Mouse (Mus musculus): ENCODE measurements around the gene Phxr2. TPM values are rescaled to one million over a fixed set of nuclear protein-coding genes. Genes with fewer than 3 reads are reported as not detected.

Gene Phxr2
- polyA plus RNA-seq, 1 experiment from 2014 or later: not detected

DNA sequence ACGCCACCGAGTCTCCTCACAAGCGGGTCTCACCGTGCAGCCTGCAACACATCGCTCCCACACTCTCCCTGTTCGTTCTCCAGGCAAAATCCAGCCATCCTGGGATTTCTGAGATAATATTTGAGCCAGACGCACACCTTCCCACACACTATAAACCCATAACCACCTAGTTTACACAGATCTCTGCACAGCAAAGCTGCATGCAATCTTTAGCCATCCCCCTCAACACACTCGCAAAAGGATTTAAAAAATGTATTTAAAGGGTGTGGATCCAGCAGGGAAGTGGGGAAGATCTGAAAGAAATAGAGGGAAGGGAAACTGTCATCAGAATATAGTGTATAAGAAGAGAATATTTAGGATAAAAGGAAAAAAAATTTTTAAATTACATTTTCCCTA lies 9.9 kb downstream of the Phxr2 start:
- 44% methylated on average over 8 of the region's 8 CpGs for WGBS

DNA sequence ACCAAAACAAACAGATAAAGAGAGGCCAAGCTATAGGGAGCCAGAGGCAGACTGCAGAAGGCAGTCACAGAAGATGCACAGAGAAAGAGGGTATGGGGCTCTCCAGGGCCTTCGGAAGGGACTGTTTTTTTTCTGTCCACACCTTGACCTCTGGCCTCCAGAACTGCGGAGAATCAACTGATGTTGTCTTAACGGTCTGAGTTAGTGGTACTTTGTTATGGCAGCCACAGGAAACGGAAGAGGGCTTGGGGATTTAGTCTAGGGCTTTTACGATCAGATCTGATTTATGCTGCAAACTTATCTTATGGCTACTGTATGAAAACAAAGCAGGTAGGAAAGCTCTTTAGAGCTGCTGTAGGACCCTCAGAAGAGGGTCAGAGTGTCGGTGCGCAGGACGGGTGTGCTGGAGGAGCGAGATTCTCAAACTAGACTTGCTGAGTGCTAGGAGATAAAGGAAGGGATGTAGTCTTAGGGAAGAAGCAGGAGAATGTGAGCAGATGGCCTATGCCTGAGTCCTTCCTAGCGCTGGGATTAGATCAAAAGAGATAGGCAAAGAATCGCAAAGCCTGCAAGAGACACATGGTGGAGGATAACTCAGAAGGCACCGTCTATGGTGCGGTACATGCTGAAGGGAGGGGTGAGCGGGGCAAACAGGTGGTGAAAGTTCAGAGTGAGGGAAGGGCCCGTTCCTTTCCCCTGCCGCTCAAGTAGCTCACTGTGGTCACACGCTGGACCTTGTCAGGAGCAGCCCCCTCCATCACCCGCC lies 10.5 kb downstream of the Phxr2 start:
- peak overlapping the region; percentile 9; the same call in 1 of the 2 replicates for H3K27ac ChIP-seq (ENCODE audit: low read depth, low read length)
- no peak overlapping the region for H3K4me3 ChIP-seq (ENCODE audit: low read depth, low read length)
- no peaks in the 10 kb centered on the region for H3K9me3 ChIP-seq (ENCODE audit: control insufficient read depth)
- no peak overlapping the region for H3K9ac ChIP-seq (ENCODE audit: low read depth, low read length)
- H3K27me3 ChIP-seq (replicated peaks; ENCODE audit: control insufficient read depth, insufficient read depth, low read length): no peaks in the 10 kb centered on the region
- peak overlapping the region; percentile 25 for H3K4me2 ChIP-seq (replicated peaks; ENCODE audit: low read depth)
- no peaks in the 10 kb centered on the region for H3K36me3 ChIP-seq (ENCODE audit: control insufficient read depth, insufficient read depth)
- no peak for TF ChIP-seq CTCF (IDR thresholded peaks at IDR 0.05; ENCODE audit: low read depth)
- WGBS: 31% methylated on average over 18 of the region's 18 CpGs
- peaks cover 5% of the 10 kb centered on the region for H3K4me1 ChIP-seq (replicated peaks; ENCODE audit: control insufficient read depth, insufficient read depth, low read length)
- no peak for ATAC-seq

More for the DNA sequence above, 9.9 kb downstream of the Phxr2 start:
- Histone ChIP-seq H3K27ac (ENCODE audit: low read depth, low read length) (peak overlapping the region; percentile 9; the same call in 1 of the 2 replicates), H3K36me3 (ENCODE audit: control insufficient read depth, insufficient read depth) (no peaks in the 10 kb centered on the region), H3K9me3 (ENCODE audit: control insufficient read depth) (no peaks in the 10 kb centered on the region), H3K9ac (ENCODE audit: low read depth, low read length) (no peak overlapping the region), H3K4me2 (replicated peaks; ENCODE audit: low read depth) (peak overlapping the region; percentile 25), H3K27me3 (replicated peaks; ENCODE audit: control insufficient read depth, insufficient read depth, low read length) (no peaks in the 10 kb centered on the region), H3K4me3 (ENCODE audit: low read depth, low read length) (no peak overlapping the region), H3K4me1 (replicated peaks; ENCODE audit: control insufficient read depth, insufficient read depth, low read length) (peaks cover 5% of the 10 kb centered on the region)
- TF ChIP-seq CTCF (IDR thresholded peaks at IDR 0.05; ENCODE audit: low read depth): no peak
- ATAC-seq: no peak

DNA sequence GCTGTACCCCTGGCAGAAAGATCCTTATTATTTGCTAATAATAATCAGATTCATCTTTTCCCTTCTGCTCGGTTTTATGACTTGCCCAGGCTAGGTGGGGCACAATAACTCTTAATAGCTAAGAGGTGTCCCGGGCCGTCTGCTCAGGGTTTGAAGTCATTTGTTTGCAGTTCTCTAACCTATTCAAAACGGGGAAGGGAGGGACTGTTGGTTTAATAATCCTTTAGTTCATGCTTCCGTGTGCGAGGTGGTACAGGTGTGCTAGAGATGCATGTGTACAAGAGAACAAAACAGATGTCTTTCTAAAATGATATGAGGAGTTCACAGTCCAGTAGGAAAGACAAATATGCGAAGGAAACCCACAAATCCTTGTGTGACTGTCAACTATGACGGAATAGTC lies 11.8 kb downstream of the Phxr2 start:
- Histone ChIP-seq H3K4me3 (ENCODE audit: low read depth, low read length) (no peak overlapping the region), H3K27me3 (replicated peaks; ENCODE audit: control insufficient read depth, insufficient read depth, low read length) (no peaks in the 10 kb centered on the region)

DNA sequence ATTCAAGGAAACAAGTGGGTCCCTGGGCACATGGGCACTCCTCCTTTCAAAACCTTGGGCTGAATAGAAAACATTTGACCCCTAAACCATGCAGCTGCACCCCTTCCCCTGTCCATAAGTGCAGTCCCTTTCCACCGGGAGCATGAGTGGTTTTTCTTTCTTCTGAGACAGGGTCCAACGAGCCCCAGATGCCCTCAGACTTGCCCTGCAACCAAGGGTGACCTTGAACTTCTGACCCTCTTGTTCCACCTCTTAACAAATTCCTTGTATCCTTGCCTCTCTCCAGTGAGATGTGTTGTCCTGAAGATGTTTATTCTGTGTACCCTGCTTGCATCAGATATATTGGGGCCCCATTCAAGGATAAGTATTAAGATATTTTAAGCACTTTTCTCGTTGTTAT lies 12.6 kb downstream of the Phxr2 start:
- Histone ChIP-seq H3K27ac (ENCODE audit: low read depth, low read length) (peak overlapping the region; percentile 36), H3K4me2 (replicated peaks; ENCODE audit: low read depth) (peak overlapping the region; percentile 28), H3K4me3 (ENCODE audit: low read depth, low read length) (no peak overlapping the region), H3K9me3 (ENCODE audit: control insufficient read depth) (no peaks in the 10 kb centered on the region), H3K9ac (ENCODE audit: low read depth, low read length) (no peak overlapping the region), H3K4me1 (replicated peaks; ENCODE audit: control insufficient read depth, insufficient read depth, low read length) (peaks cover 8% of the 10 kb centered on the region), H3K36me3 (ENCODE audit: control insufficient read depth, insufficient read depth) (peaks cover 7% of the 10 kb centered on the region), H3K27me3 (replicated peaks; ENCODE audit: control insufficient read depth, insufficient read depth, low read length) (no peaks in the 10 kb centered on the region)
- 22% methylated on average over 3 of the region's 3 CpGs for WGBS
- no peak for ATAC-seq
- TF ChIP-seq CTCF (IDR thresholded peaks at IDR 0.05; ENCODE audit: low read depth): no peak

More for the DNA sequence above, 11.8 kb downstream of the Phxr2 start:
- H3K4me1 ChIP-seq (replicated peaks; ENCODE audit: control insufficient read depth, insufficient read depth, low read length): peaks cover 8% of the 10 kb centered on the region
- whole genome bisulfite sequencing: 38% methylated on average over 8 of the region's 8 CpGs
- peaks cover 6% of the 10 kb centered on the region for H3K36me3 ChIP-seq (ENCODE audit: control insufficient read depth, insufficient read depth)
- peak overlapping the region; percentile 77 for H3K27ac ChIP-seq (ENCODE audit: low read depth, low read length)
- no peaks in the 10 kb centered on the region for H3K9me3 ChIP-seq (ENCODE audit: control insufficient read depth)
- H3K4me2 ChIP-seq (replicated peaks; ENCODE audit: low read depth): peak overlapping the region; percentile 28
- no peak for TF ChIP-seq CTCF (IDR thresholded peaks at IDR 0.05; ENCODE audit: low read depth)
- peak; percentile 57 for ATAC-seq
- H3K9ac ChIP-seq (ENCODE audit: low read depth, low read length): no peak overlapping the region

DNA sequence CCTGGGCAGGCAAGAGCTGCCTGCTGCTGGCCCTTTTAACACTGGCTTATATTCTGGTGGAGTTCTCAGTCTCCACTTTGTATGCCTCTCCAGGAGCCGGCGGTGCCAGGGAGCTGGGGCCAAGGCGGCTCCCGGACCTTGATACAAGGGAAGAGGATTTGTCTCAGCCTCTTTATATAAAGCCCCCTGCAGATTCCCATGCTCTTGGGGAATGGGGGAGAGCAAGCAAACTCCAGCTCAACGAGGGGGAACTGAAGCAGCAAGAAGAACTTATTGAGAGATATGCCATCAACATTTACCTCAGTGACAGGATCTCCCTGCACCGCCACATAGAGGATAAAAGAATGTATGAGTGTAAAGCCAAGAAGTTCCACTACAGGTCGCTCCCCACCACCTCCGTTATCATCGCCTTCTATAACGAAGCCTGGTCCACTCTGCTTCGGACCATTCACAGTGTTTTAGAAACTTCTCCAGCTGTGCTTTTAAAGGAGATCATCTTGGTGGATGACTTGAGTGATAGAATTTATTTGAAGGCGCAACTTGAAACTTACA lies 17.6 kb downstream of the Phxr2 start:
- Histone ChIP-seq H3K4me3 (ENCODE audit: low read depth, low read length) (peak overlapping the region; percentile 99), H3K4me2 (replicated peaks; ENCODE audit: low read depth) (peak overlapping the region; percentile 99), H3K27ac (ENCODE audit: low read depth, low read length) (peak overlapping the region; percentile 91), H3K27me3 (replicated peaks; ENCODE audit: control insufficient read depth, insufficient read depth, low read length) (no peaks in the 10 kb centered on the region), H3K9ac (ENCODE audit: low read depth, low read length) (peak overlapping the region; percentile 82), H3K4me1 (replicated peaks; ENCODE audit: control insufficient read depth, insufficient read depth, low read length) (peaks cover 3% of the 10 kb centered on the region), H3K36me3 (ENCODE audit: control insufficient read depth, insufficient read depth) (peaks cover 7% of the 10 kb centered on the region), H3K9me3 (ENCODE audit: control insufficient read depth) (no peaks in the 10 kb centered on the region)
- TF ChIP-seq CTCF (IDR thresholded peaks at IDR 0.05; ENCODE audit: low read depth): peak; percentile 65
- no peak for ATAC-seq
- WGBS: 30% methylated on average over 12 of the region's 12 CpGs

DNA sequence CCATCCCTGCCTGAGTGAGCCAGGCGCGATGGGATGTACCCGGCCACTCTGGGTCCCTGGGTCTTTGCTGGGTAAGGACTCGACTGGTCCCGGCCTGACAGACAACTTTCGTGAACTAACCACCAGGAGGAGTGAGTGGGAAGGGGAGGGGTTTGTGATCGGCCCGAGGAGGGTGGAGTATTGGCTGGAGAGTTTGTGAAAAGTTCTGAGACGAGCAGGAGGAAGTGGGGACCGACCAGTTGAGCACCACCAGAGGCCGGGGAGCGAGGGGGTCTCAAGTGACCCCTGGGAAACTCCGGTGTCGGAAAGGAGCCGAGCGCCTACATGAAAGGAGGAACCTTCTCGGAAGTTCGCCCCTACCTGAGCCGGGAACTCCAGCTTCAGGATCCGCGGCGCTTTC lies 18.2 kb downstream of the Phxr2 start, which contains the start of gene Galnt4:
TSS of gene Galnt4 (plus strand) at position 196 of the 400 bp plus-strand sequence.
- Histone ChIP-seq H3K4me2 (replicated peaks; ENCODE audit: low read depth) (peak within 1 kb of the TSS; percentile 99), H3K27ac (ENCODE audit: low read depth, low read length) (peak within 1 kb of the TSS; percentile 91), H3K9me3 (ENCODE audit: control insufficient read depth) (no peaks in the 10 kb centered on the region), H3K4me3 (ENCODE audit: low read depth, low read length) (peak within 1 kb of the TSS; percentile 99), H3K27me3 (replicated peaks; ENCODE audit: control insufficient read depth, insufficient read depth, low read length) (no peaks in the 10 kb centered on the region), H3K9ac (ENCODE audit: low read depth, low read length) (peak within 1 kb of the TSS; percentile 82), H3K36me3 (ENCODE audit: control insufficient read depth, insufficient read depth) (peaks cover 7% of the 10 kb centered on the region), H3K4me1 (replicated peaks; ENCODE audit: control insufficient read depth, insufficient read depth, low read length) (peaks cover 3% of the 10 kb centered on the region)
- TF ChIP-seq CTCF (IDR thresholded peaks at IDR 0.05; ENCODE audit: low read depth): peak; percentile 91
- WGBS: under 1% methylated on average over 22 of the region's 22 CpGs
- ATAC-seq: peak; percentile 84
